In genomic region chr11:34447891-34448290, GRCm38 (mm10) we compare ENCODE assay signal across 9 mouse cellular contexts.
A peak's percentile ranks its signal among the peaks of the same experiment; 100 is the strongest.
DNase-seq lines count a peak whose midpoint lies in the region; ATAC-seq lines count a peak whose summit lies in the region.
"Had no signal": no experiment of that assay in that cellular context is flagged by ENCODE, and none has a peak within 500 bp of the region (broad histone marks: within the 10 kb centered on the region; RNA-seq: fewer than 3 reads in every experiment).

No protein-coding gene starts in this region.

- no peak for ATAC-seq in hindbrain, embryonic 11.5 days (ENCODE audit: low FRiP score)
- no peak for ATAC-seq in hindbrain, embryonic 12.5 days (ENCODE audit: low FRiP score)
- ATAC-seq in limb, embryonic 11.5 days (ENCODE audit: insufficient number of reproducible peaks, low FRiP score, low TSS enrichment, low read depth) = no peak
- ATAC-seq in frontal cortex, adult (ENCODE audit: low TSS enrichment) = no peak
- no peak for ATAC-seq in inflammation-experienced regulatory T-cells, adult 6 months

- H3K27me3 ChIP-seq in hindbrain, embryonic 11.5 days (ENCODE audit: control insufficient read depth, insufficient read depth, low read length) = no peaks in the 10 kb centered on the region
- no peaks in the 10 kb centered on the region for H3K27me3 ChIP-seq in hindbrain, embryonic 12.5 days
- H3K27me3 ChIP-seq in limb, embryonic 11.5 days (ENCODE audit: control insufficient read depth, insufficient read depth, low read length) = no peaks in the 10 kb centered on the region
- H3K27me3 ChIP-seq: limb, embryonic 15.5 days had no signal

- H3K36me3 ChIP-seq in hindbrain, embryonic 11.5 days (ENCODE audit: control insufficient read depth, insufficient read depth, low read length) = no peaks in the 10 kb centered on the region
- no peaks in the 10 kb centered on the region for H3K36me3 ChIP-seq in hindbrain, embryonic 12.5 days
- no peaks in the 10 kb centered on the region for H3K36me3 ChIP-seq in limb, embryonic 11.5 days (ENCODE audit: control insufficient read depth, insufficient read depth, low read length)
- H3K36me3 ChIP-seq: limb, embryonic 15.5 days had no signal

- peak; percentile 69 for DNase-seq in hindbrain, embryonic 11.5 days (ENCODE audit: low spot score)
- peak; percentile 26 to 32 for DNase-seq in B cell, adult 2 months
- DNase-seq in ZHBTc4 (ENCODE audit: low read depth, low spot score) = peak; percentile 75
- DNase-seq in limb, embryonic 11.5 days (ENCODE audit: low spot score) = peak; percentile 78
- DNase-seq in cerebellum, postnatal 25 days = no peak

- no peaks in the 10 kb centered on the region for H3K4me1 ChIP-seq in hindbrain, embryonic 11.5 days (replicated peaks; ENCODE audit: control insufficient read depth, insufficient read depth, low read length)
- H3K4me1 ChIP-seq in hindbrain, embryonic 12.5 days = no peaks in the 10 kb centered on the region
- H3K4me1 ChIP-seq in limb, embryonic 11.5 days (ENCODE audit: control insufficient read depth, insufficient read depth, low read length) = no peaks in the 10 kb centered on the region
- H3K4me1 ChIP-seq: limb, embryonic 15.5 days had no signal

- H3K9me3 ChIP-seq in hindbrain, embryonic 11.5 days (ENCODE audit: control insufficient read depth, low read length) = no peaks in the 10 kb centered on the region
- H3K9me3 ChIP-seq in hindbrain, embryonic 12.5 days (replicated peaks) = no peaks in the 10 kb centered on the region
- no peaks in the 10 kb centered on the region for H3K9me3 ChIP-seq in limb, embryonic 11.5 days (ENCODE audit: control insufficient read depth, low read length)
- H3K9me3 ChIP-seq: limb, embryonic 15.5 days had no signal

- H3K4me3 ChIP-seq in hindbrain, embryonic 11.5 days (ENCODE audit: low read depth, low read length) = no peak overlapping the region
- H3K4me3 ChIP-seq in hindbrain, embryonic 12.5 days = no peak overlapping the region
- H3K4me3 ChIP-seq in limb, embryonic 11.5 days (ENCODE audit: low read depth, low read length) = no peak overlapping the region
- H3K4me3 ChIP-seq: limb, embryonic 15.5 days had no signal

- 45% methylated on average over 4 of the region's 4 CpGs for WGBS in hindbrain, embryonic 11.5 days
- WGBS in hindbrain, embryonic 12.5 days = 45% methylated on average over 4 of the region's 4 CpGs
- 46% methylated on average over 4 of the region's 4 CpGs for WGBS in limb, embryonic 11.5 days

- H3K27ac ChIP-seq in hindbrain, embryonic 11.5 days (ENCODE audit: low read depth, low read length) = no peak overlapping the region
- no peak overlapping the region for H3K27ac ChIP-seq in hindbrain, embryonic 12.5 days
- no peak overlapping the region for H3K27ac ChIP-seq in limb, embryonic 11.5 days (replicated peaks; ENCODE audit: low read depth, low read length)
- H3K27ac ChIP-seq: limb, embryonic 15.5 days had no signal

- H3K9ac ChIP-seq in hindbrain, embryonic 11.5 days (ENCODE audit: low read depth, low read length) = no peak overlapping the region
- H3K9ac ChIP-seq in hindbrain, embryonic 12.5 days = no peak overlapping the region
- no peak overlapping the region for H3K9ac ChIP-seq in limb, embryonic 11.5 days (ENCODE audit: low read length)
- H3K9ac ChIP-seq: limb, embryonic 15.5 days had no signal

- H3K4me2 ChIP-seq in hindbrain, embryonic 11.5 days (replicated peaks; ENCODE audit: low read depth, low read length) = no peak overlapping the region
- no peak overlapping the region for H3K4me2 ChIP-seq in hindbrain, embryonic 12.5 days (replicated peaks)
- no peak overlapping the region for H3K4me2 ChIP-seq in limb, embryonic 11.5 days (ENCODE audit: low read depth, severe bottlenecking)
- H3K4me2 ChIP-seq: limb, embryonic 15.5 days had no signal

Comparison
In these comparisons a context has a peak if more than half of its experiments do, and no peak if none do; other contexts are left out.
1. DNase-seq: peak in hindbrain, embryonic 11.5 days (single experiment), B cell, adult 2 months (2 of 2), ZHBTc4 (single experiment) and limb, embryonic 11.5 days (single experiment); none in cerebellum, postnatal 25 days (0 of 2).